Mouse (Mus musculus): ENCODE results near the gene Rab26.

- TF ChIP-seq POLR2A (IDR thresholded peaks at IDR 0.05; ENCODE audit: control insufficient read depth, low read depth, low read length) (no peak), CTCF (IDR thresholded peaks at IDR 0.05; ENCODE audit: control insufficient read depth, insufficient read depth, insufficient replicate concordance, low read depth, low read length) (no peak)
These were observed 19.4 kb downstream of the Rab26 start for GRCm38 (mm10) chr17:24514270-24515257.

Data from testis, adult 2 months (tissue).